Mouse (Mus musculus): Measurements from ENCODE around the gene Meltf.

Gene Meltf

GRCm38 (mm10) chr16:31893396-31894141 is 15.0 kb downstream of the Meltf start:
- DNase-seq (ENCODE audit: low spot score in 2 of 2), result peak; percentile 19 to 22

GRCm38 (mm10) chr16:31896971-31897774 is 18.6 kb downstream of the Meltf start:
- DNase-seq (ENCODE audit: low spot score in 2 of 2), result no peak

- DNase-seq (ENCODE audit: low spot score in 2 of 2), result no peak
Observed at GRCm38 (mm10) chr16:31898546-31899326, 20.1 kb downstream of the Meltf start.

- DNase-seq (ENCODE audit: low spot score in 2 of 2), result no peak
Observed at GRCm38 (mm10) chr16:31901886-31902285, 23.3 kb downstream of the Meltf start.

- no peak for DNase-seq (ENCODE audit: low spot score in 2 of 2)
Observed at GRCm38 (mm10) chr16:31903239-31903638, 24.6 kb downstream of the Meltf start.

GRCm38 (mm10) chr16:31905331-31905730 is 26.7 kb downstream of the Meltf start:
- no peak for DNase-seq (ENCODE audit: low spot score in 2 of 2)

- no peak for DNase-seq (ENCODE audit: low spot score in 2 of 2)
Observed at GRCm38 (mm10) chr16:31905891-31906825, 27.5 kb downstream of the Meltf start.

GRCm38 (mm10) chr16:31906896-31907295 is 28.3 kb downstream of the Meltf start:
- DNase-seq (ENCODE audit: low spot score in 2 of 2), result no peak

GRCm38 (mm10) chr16:31908959-31909358 is 30.3 kb downstream of the Meltf start:
- DNase-seq (ENCODE audit: low spot score in 2 of 2), result no peak

- no peak for DNase-seq (ENCODE audit: low spot score in 2 of 2)
Observed at GRCm38 (mm10) chr16:31910281-31910847, 31.8 kb downstream of the Meltf start.

GRCm38 (mm10) chr16:31917776-31918175 is 39.2 kb downstream of the Meltf start:
- no peak for DNase-seq (ENCODE audit: low spot score in 2 of 2)

- DNase-seq (ENCODE audit: low spot score in 2 of 2), result peak in 1 of 2 experiments; percentile 34
Observed at GRCm38 (mm10) chr16:31918248-31918724, 39.7 kb downstream of the Meltf start.

GRCm38 (mm10) chr16:31924368-31924767 is 45.8 kb downstream of the Meltf start:
- DNase-seq (ENCODE audit: low spot score in 2 of 2), result no peak

- DNase-seq (ENCODE audit: low spot score in 2 of 2), result no peak
Observed at GRCm38 (mm10) chr16:31926091-31926490, 47.5 kb downstream of the Meltf start.

- DNase-seq (ENCODE audit: low spot score in 2 of 2), result peak; percentile 27 to 31
Observed at GRCm38 (mm10) chr16:31926547-31927182, 48.1 kb downstream of the Meltf start.

GRCm38 (mm10) chr16:31927412-31927811 is 48.8 kb downstream of the Meltf start:
- DNase-seq (ENCODE audit: low spot score in 2 of 2), result no peak

GRCm38 (mm10) chr16:31931330-31931729 is 52.7 kb downstream of the Meltf start:
- DNase-seq (ENCODE audit: low spot score in 2 of 2), result no peak

- DNase-seq (ENCODE audit: low spot score in 2 of 2), result no peak
Observed at GRCm38 (mm10) chr16:31932255-31932654, 53.6 kb downstream of the Meltf start.

GRCm38 (mm10) chr16:31932840-31933697 is 54.5 kb downstream of the Meltf start:
- peak; percentile 66 to 67 for DNase-seq (ENCODE audit: low spot score in 2 of 2)

Measured in spleen, postnatal 36 days (tissue).